27 mouse cellular contexts compared by ENCODE assay signal in genomic region chr7:24394054-24394453, GRCm38 (mm10). TPM values are rescaled to one million over a fixed set of nuclear protein-coding genes. Genes with fewer than 3 reads are reported as not detected.
DNase-seq lines count a peak whose midpoint lies in the region; ATAC-seq and TF ChIP-seq lines count a peak whose summit lies in the region.
"Had no signal": no experiment of that assay in that cellular context is flagged by ENCODE, and none has a peak within 500 bp of the region (broad histone marks: within the 10 kb centered on the region; RNA-seq: fewer than 3 reads in every experiment).

No protein-coding gene starts in this region.

- H3ac ChIP-seq in myocyte (ENCODE audit: control insufficient read depth, insufficient read length) = no peak overlapping the region

- H3K4me3 ChIP-seq in kidney, embryonic 16.5 days (ENCODE audit: low read length) = no peak overlapping the region
- H3K4me3 ChIP-seq in limb, embryonic 10.5 days = no peak overlapping the region
- no peak overlapping the region for H3K4me3 ChIP-seq in liver, embryonic 14.5 days (ENCODE audit: insufficient read depth in 1 of 2, low read depth in 2 of 2, low read length in 2 of 2)
- H3K4me3 ChIP-seq in myocyte = no peak overlapping the region
- no peak overlapping the region for H3K4me3 ChIP-seq in midbrain, embryonic 15.5 days
- H3K4me3 ChIP-seq: hindbrain, embryonic 12.5 days; stomach, embryonic 15.5 days had no signal

- no peaks in the 10 kb centered on the region for H3K9me3 ChIP-seq in kidney, embryonic 16.5 days (ENCODE audit: low read length)
- H3K9me3 ChIP-seq in limb, embryonic 10.5 days (replicated peaks) = no peaks in the 10 kb centered on the region
- H3K9me3 ChIP-seq in liver, embryonic 14.5 days (ENCODE audit: control insufficient read depth, low read length) = no peaks in the 10 kb centered on the region
- H3K9me3 ChIP-seq in midbrain, embryonic 15.5 days = no peaks in the 10 kb centered on the region
- H3K9me3 ChIP-seq: hindbrain, embryonic 12.5 days; megakaryocyte, embryonic 14.5 days; stomach, embryonic 15.5 days had no signal

- no peak for ATAC-seq in kidney, embryonic 16.5 days (ENCODE audit: low FRiP score, low TSS enrichment)
- ATAC-seq in liver, embryonic 14.5 days (ENCODE audit: insufficient read depth) = peak; percentile 29; the same call in 1 of the 2 replicates
- no peak for ATAC-seq in midbrain, embryonic 15.5 days (replicated peaks)
- ATAC-seq: forebrain, postnatal 0 days; lung, postnatal 0 days; midbrain, embryonic 16.5 days had no signal

- TF ChIP-seq POLR2A in myocyte (IDR thresholded peaks at IDR 0.05; ENCODE audit: insufficient read length, low read depth) = no peak

- whole genome bisulfite sequencing in kidney, embryonic 16.5 days = 73% methylated on average over 2 of the region's 3 CpGs
- WGBS in limb, embryonic 10.5 days = 91% methylated on average over 3 of the region's 3 CpGs
- WGBS in liver, embryonic 14.5 days (ENCODE audit: insufficient replicate concordance) = 17% methylated on average over 2 of the region's 3 CpGs
- WGBS in midbrain, embryonic 15.5 days = 80% methylated on average over 3 of the region's 3 CpGs

- no peak for TF ChIP-seq CTCF in liver, embryonic 14.5 days (IDR thresholded peaks at IDR 0.05; ENCODE audit: low read depth)

- H3K27me3 ChIP-seq in kidney, embryonic 16.5 days (ENCODE audit: insufficient read depth, low read length) = no peaks in the 10 kb centered on the region
- H3K27me3 ChIP-seq in limb, embryonic 10.5 days (ENCODE audit: low read depth, poor library complexity, severe bottlenecking) = no peaks in the 10 kb centered on the region
- no peaks in the 10 kb centered on the region for H3K27me3 ChIP-seq in liver, embryonic 14.5 days (ENCODE audit: control insufficient read depth, insufficient read depth, low read length)
- H3K27me3 ChIP-seq in myocyte (ENCODE audit: control insufficient read depth, insufficient read depth, insufficient read length) = no peaks in the 10 kb centered on the region
- H3K27me3 ChIP-seq in midbrain, embryonic 15.5 days (replicated peaks) = no peaks in the 10 kb centered on the region
- H3K27me3 ChIP-seq: hindbrain, embryonic 12.5 days; megakaryocyte, embryonic 14.5 days; stomach, embryonic 15.5 days had no signal

- TF ChIP-seq EP300 in liver, embryonic 14.5 days (IDR thresholded peaks at IDR 0.05; ENCODE audit: low read depth) = no peak

- H3K36me3 ChIP-seq in kidney, embryonic 16.5 days (ENCODE audit: insufficient read depth, low read length) = no peaks in the 10 kb centered on the region
- H3K36me3 ChIP-seq in limb, embryonic 10.5 days = no peaks in the 10 kb centered on the region
- H3K36me3 ChIP-seq in liver, embryonic 14.5 days (replicated peaks; ENCODE audit: control insufficient read depth, insufficient read depth, low read depth) = no peaks in the 10 kb centered on the region
- H3K36me3 ChIP-seq in myocyte (ENCODE audit: control insufficient read depth, insufficient read depth) = no peaks in the 10 kb centered on the region
- no peaks in the 10 kb centered on the region for H3K36me3 ChIP-seq in midbrain, embryonic 15.5 days (replicated peaks)
- H3K36me3 ChIP-seq: hindbrain, embryonic 12.5 days; stomach, embryonic 15.5 days had no signal

- H3K4me1 ChIP-seq in kidney, embryonic 16.5 days (ENCODE audit: insufficient read depth, low read length) = peaks cover 42% of the 10 kb centered on the region
- peaks cover 41% of the 10 kb centered on the region for H3K4me1 ChIP-seq in limb, embryonic 10.5 days
- H3K4me1 ChIP-seq in liver, embryonic 14.5 days (replicated peaks; ENCODE audit: control insufficient read depth in 2 of 2, insufficient read depth in 2 of 2, low read length in 1 of 2) = peaks cover 57 to 65% of the 10 kb centered on the region in 2 experiments
- no peaks in the 10 kb centered on the region for H3K4me1 ChIP-seq in midbrain, embryonic 15.5 days

- H3K9ac ChIP-seq in kidney, embryonic 16.5 days (replicated peaks; ENCODE audit: low read length) = no peak overlapping the region
- H3K9ac ChIP-seq in liver, embryonic 14.5 days (replicated peaks) = peak overlapping the region; percentile 66
- H3K9ac ChIP-seq in midbrain, embryonic 15.5 days = no peak overlapping the region
- H3K9ac ChIP-seq: forebrain, postnatal 0 days; hindbrain, embryonic 12.5 days; stomach, embryonic 15.5 days had no signal

- intact Hi-C loops in left cerebral cortex, postnatal 25 days (cut with DNase I) = no loop called here

- DNase-seq in kidney, adult 8-10 months = no peak
- DNase-seq in limb, embryonic 10.5 days (ENCODE audit: low spot score) = no peak
- no peak for DNase-seq in liver, embryonic 14.5 days (ENCODE audit: low read depth in 3 of 3, low spot score in 3 of 3)
- DNase-seq in left cerebral cortex, postnatal 25 days (ENCODE audit: low spot score in 2 of 2) = no peak
- DNase-seq: adrenal gland, postnatal 36 days; B cell, adult 2 months; cerebellum, adult 2 months; cerebellum, postnatal 36 days; forebrain, postnatal 0 days; heart, postnatal 10 days; kidney, adult 9 months; layer of hippocampus, postnatal 36 days had no signal

- H3K4me2 ChIP-seq in kidney, embryonic 16.5 days (replicated peaks; ENCODE audit: low read depth, low read length) = no peak overlapping the region
- H3K4me2 ChIP-seq in liver, embryonic 14.5 days (ENCODE audit: low read depth) = peak overlapping the region; percentile 90
- peak overlapping the region; percentile 71 for H3K4me2 ChIP-seq in myocyte (ENCODE audit: low read depth)
- no peak overlapping the region for H3K4me2 ChIP-seq in midbrain, embryonic 15.5 days
- H3K4me2 ChIP-seq: heart, embryonic 11.5 days; hindbrain, embryonic 12.5 days; stomach, embryonic 15.5 days had no signal

- peak overlapping the region; percentile 70; the same call in 1 of the 2 replicates for H3K27ac ChIP-seq in kidney, embryonic 16.5 days (ENCODE audit: low read length)
- H3K27ac ChIP-seq in limb, embryonic 10.5 days = peak overlapping the region; percentile 79
- H3K27ac ChIP-seq in liver, embryonic 14.5 days = peak overlapping the region; percentile 80
- no peak overlapping the region for H3K27ac ChIP-seq in midbrain, embryonic 15.5 days
- H3K27ac ChIP-seq: hindbrain, embryonic 12.5 days; stomach, embryonic 15.5 days had no signal

- no peaks in the 10 kb centered on the region for H3K79me2 ChIP-seq in myocyte (ENCODE audit: control insufficient read depth, insufficient read depth)

TF ChIP-seq in myocyte, 11 proteins besides CTCF, POLR2A, EP300 and RAD21 (continues in another document):
- TF ChIP-seq TCF12 (IDR thresholded peaks at IDR 0.05; ENCODE audit: insufficient read depth, poor library complexity, severe bottlenecking) = no peak
- TF ChIP-seq CEBPB (IDR thresholded peaks at IDR 0.05; ENCODE audit: insufficient read depth, poor library complexity, severe bottlenecking) = no peak
- no peak for TF ChIP-seq E2F4 (IDR thresholded peaks at IDR 0.05; ENCODE audit: insufficient read depth)
- no peak for TF ChIP-seq SRF (IDR thresholded peaks at IDR 0.05; ENCODE audit: control insufficient read depth, insufficient read length, low read depth)
- no peak for TF ChIP-seq REST (IDR thresholded peaks at IDR 0.05; ENCODE audit: insufficient read depth, insufficient read length)
- no peak for TF ChIP-seq MYOG (IDR thresholded peaks at IDR 0.05; ENCODE audit: control insufficient read depth in 1 of 3, insufficient read depth in 1 of 3, insufficient read length in 2 of 3, low read depth in 2 of 3)
- TF ChIP-seq MYOD1 (IDR thresholded peaks at IDR 0.05; ENCODE audit: control insufficient read depth in 1 of 3, insufficient read length in 2 of 3, low read depth in 2 of 3) = no peak
- no peak for TF ChIP-seq POLR2AphosphoS2 (IDR thresholded peaks at IDR 0.05; ENCODE audit: insufficient read length, low read depth)
- no peak for TF ChIP-seq TCF3 (IDR thresholded peaks at IDR 0.05; ENCODE audit: insufficient read length, low read depth)
- TF ChIP-seq USF1 (IDR thresholded peaks at IDR 0.05; ENCODE audit: low read depth) = no peak

RNA-seq across cellular contexts. Expression of gene Smg9, which starts 5.4 kb away (rescaled TPM):
- 28.3 and 31.9 TPM in 2 replicates for polyA plus RNA-seq in kidney, embryonic 16.5 days (2015; fragmentation: Nextera tagmentation; extraction: Ambion mirVana)
- polyA plus RNA-seq in limb, embryonic 10.5 days (2016; fragmentation: Nextera tagmentation; extraction: Ambion mirVana) = 28.3 and 29.0 TPM in 2 replicates
- polyA plus RNA-seq in liver, embryonic 14.5 days (2012; rRNA removed) = 20.6 and 22.2 TPM in 2 replicates
- polyA plus RNA-seq in liver, embryonic 14.5 days (2014; fragmentation: Nextera tagmentation; extraction: Ambion mirVana) = 11.2 and 11.8 TPM in 2 replicates
- polyA plus RNA-seq in myocyte (2012; fragmentation: generic; extraction: Trizol) = 17.4 TPM
- 10 to 100 TPM; 38.1 to 40.2 TPM for total RNA-seq in left cerebral cortex, postnatal 25 days (2021)
- 38.4 and 40.3 TPM in 2 replicates for polyA plus RNA-seq in midbrain, embryonic 15.5 days (2015; fragmentation: Nextera tagmentation; extraction: Ambion mirVana)

RNA-seq across cellular contexts. Expression of gene Kcnn4, which starts 24.0 kb away (rescaled TPM):
- 4.4 and 4.9 TPM in 2 replicates for polyA plus RNA-seq in kidney, embryonic 16.5 days (2015; fragmentation: Nextera tagmentation; extraction: Ambion mirVana)
- polyA plus RNA-seq in limb, embryonic 10.5 days (2016; fragmentation: Nextera tagmentation; extraction: Ambion mirVana) = 3.6 and 4.0 TPM in 2 replicates
- 112 and 113 TPM in 2 replicates for polyA plus RNA-seq in liver, embryonic 14.5 days (2012; rRNA removed)
- 90.2 and 112 TPM in 2 replicates for polyA plus RNA-seq in liver, embryonic 14.5 days (2014; fragmentation: Nextera tagmentation; extraction: Ambion mirVana)
- polyA plus RNA-seq in myocyte (2012; fragmentation: generic; extraction: Trizol) = 37.4 TPM
- under 1 TPM in 1 of 2 experiments, not detected in 1; 0.50 TPM for total RNA-seq in left cerebral cortex, postnatal 25 days (2021)
- polyA plus RNA-seq in midbrain, embryonic 15.5 days (2015; fragmentation: Nextera tagmentation; extraction: Ambion mirVana) = 0.92 and 1.1 TPM in 2 replicates

RNA-seq across cellular contexts. Expression of gene Lypd5, which starts 45.1 kb away (rescaled TPM):
- polyA plus RNA-seq in kidney, embryonic 16.5 days (2015; fragmentation: Nextera tagmentation; extraction: Ambion mirVana) = not detected in 2 replicates
- not detected in 2 replicates for polyA plus RNA-seq in limb, embryonic 10.5 days (2016; fragmentation: Nextera tagmentation; extraction: Ambion mirVana)
- polyA plus RNA-seq in liver, embryonic 14.5 days (2012; rRNA removed) = not detected in 2 replicates
- not detected in 2 replicates for polyA plus RNA-seq in liver, embryonic 14.5 days (2014; fragmentation: Nextera tagmentation; extraction: Ambion mirVana)
- not detected for polyA plus RNA-seq in myocyte (2012; fragmentation: generic; extraction: Trizol)
- not detected for total RNA-seq in left cerebral cortex, postnatal 25 days (2021)
- polyA plus RNA-seq in midbrain, embryonic 15.5 days (2015; fragmentation: Nextera tagmentation; extraction: Ambion mirVana) = not detected in 2 replicates
- total RNA-seq: adrenal gland, postnatal 36 days; forebrain, postnatal 0 days; gastrocnemius, adult 18-20 months; gastrocnemius, postnatal 4 days; heart, postnatal 10 days; layer of hippocampus, adult 18-20 months; layer of hippocampus, postnatal 36 days; neutrophil, adult 5-6 weeks had no signal
- polyA plus RNA-seq: cerebellum, adult 2 months; forebrain, postnatal 0 days; heart, embryonic 11.5 days; hindbrain, embryonic 12.5 days; lung, postnatal 0 days; midbrain, embryonic 16.5 days; urinary bladder, adult 2 months had no signal

RNA-seq across cellular contexts. Expression of gene Irgc1, which starts 58.0 kb away (rescaled TPM):
- not detected in 2 replicates for polyA plus RNA-seq in kidney, embryonic 16.5 days (2015; fragmentation: Nextera tagmentation; extraction: Ambion mirVana)
- polyA plus RNA-seq in limb, embryonic 10.5 days (2016; fragmentation: Nextera tagmentation; extraction: Ambion mirVana) = not detected in 2 replicates
- polyA plus RNA-seq in liver, embryonic 14.5 days (2012; rRNA removed) = not detected in 2 replicates
- not detected in 2 replicates for polyA plus RNA-seq in liver, embryonic 14.5 days (2014; fragmentation: Nextera tagmentation; extraction: Ambion mirVana)
- 0.32 TPM for polyA plus RNA-seq in myocyte (2012; fragmentation: generic; extraction: Trizol)
- total RNA-seq in left cerebral cortex, postnatal 25 days (2021) = under 1 TPM; 0.34 to 0.57 TPM
- not detected in 2 replicates for polyA plus RNA-seq in midbrain, embryonic 15.5 days (2015; fragmentation: Nextera tagmentation; extraction: Ambion mirVana)
- total RNA-seq: adrenal gland, postnatal 36 days; forebrain, postnatal 0 days; gastrocnemius, adult 18-20 months; heart, postnatal 10 days; layer of hippocampus, adult 18-20 months; layer of hippocampus, postnatal 36 days had no signal
- polyA plus RNA-seq: cerebellum, adult 2 months; forebrain, postnatal 0 days; heart, embryonic 11.5 days; hindbrain, embryonic 12.5 days; limb, embryonic 14.5 days; midbrain, embryonic 16.5 days; stomach, embryonic 15.5 days had no signal

Comparison
In these comparisons a context has a peak if more than half of its experiments do, and no peak if none do; other contexts are left out.
1. H3K4me2 ChIP-seq: peak in liver, embryonic 14.5 days (single experiment) and myocyte (single experiment); none in kidney, embryonic 16.5 days (single experiment) and midbrain, embryonic 15.5 days (single experiment).